In genomic region chr17:27811980-27812379, GRCm38 (mm10) we compare ENCODE assay signal across 32 mouse cellular contexts. TPM values are rescaled to one million over a fixed set of nuclear protein-coding genes. Genes with fewer than 3 reads are reported as not detected.
DNase-seq lines count a peak whose midpoint lies in the region; ATAC-seq and TF ChIP-seq lines count a peak whose summit lies in the region.
"Had no signal": no experiment of that assay in that cellular context is flagged by ENCODE, and none has a peak within 500 bp of the region (broad histone marks: within the 10 kb centered on the region; RNA-seq: fewer than 3 reads in every experiment).

No protein-coding gene starts in this region.

- H3K27ac ChIP-seq in gastrocnemius, adult 2 months, result peak overlapping the region; percentile 83
- peak overlapping the region; percentile 41 to 43; a peak in 1 of 4 replicates for H3K27ac ChIP-seq in heart, embryonic 14.5 days (replicated peaks in 1 of 2; ENCODE audit: control insufficient read depth in 1 of 2, insufficient read depth in 1 of 2, low read depth in 2 of 2, low read length in 2 of 2)
- H3K27ac ChIP-seq in liver, embryonic 11.5 days (ENCODE audit: low read depth, low read length), result no peak overlapping the region
- no peak overlapping the region for H3K27ac ChIP-seq in liver, embryonic 12.5 days
- H3K27ac ChIP-seq in stomach, embryonic 15.5 days, result peak overlapping the region; percentile 54; the same call in 1 of the 2 replicates
- H3K27ac ChIP-seq: embryonic facial prominence, embryonic 10.5 days; embryonic facial prominence, embryonic 15.5 days; forebrain, embryonic 12.5 days; limb, embryonic 12.5 days; liver, embryonic 14.5 days; lung, embryonic 15.5 days; midbrain, embryonic 10.5 days; neural tube, embryonic 12.5 days had no signal

- no peak overlapping the region for H3K9ac ChIP-seq in heart, embryonic 14.5 days (ENCODE audit: low read length)
- H3K9ac ChIP-seq in liver, embryonic 11.5 days (ENCODE audit: low read depth, low read length), result no peak overlapping the region
- no peak overlapping the region for H3K9ac ChIP-seq in liver, embryonic 12.5 days
- no peak overlapping the region for H3K9ac ChIP-seq in stomach, embryonic 15.5 days
- H3K9ac ChIP-seq: embryonic facial prominence, embryonic 15.5 days; forebrain, embryonic 12.5 days; forebrain, postnatal 0 days; limb, embryonic 12.5 days; liver, embryonic 14.5 days; lung, embryonic 15.5 days; neural tube, embryonic 12.5 days had no signal

- TF ChIP-seq CTCF in gastrocnemius, adult 2 months (IDR thresholded peaks at IDR 0.05), result no peak

- WGBS in heart, embryonic 14.5 days, result 39% methylated on average over 3 of the region's 3 CpGs
- WGBS in liver, embryonic 11.5 days, result 81% methylated on average over 3 of the region's 3 CpGs
- 69% methylated on average over 3 of the region's 3 CpGs for WGBS in liver, embryonic 12.5 days (ENCODE audit: insufficient replicate concordance)
- WGBS in stomach, embryonic 15.5 days, result 69% methylated on average over 3 of the region's 3 CpGs

- no peak for ATAC-seq in heart, embryonic 14.5 days (ENCODE audit: insufficient number of reproducible peaks, insufficient read depth, low FRiP score, low read depth)
- no peak for ATAC-seq in liver, embryonic 11.5 days (replicated peaks; ENCODE audit: low FRiP score)
- ATAC-seq in liver, embryonic 12.5 days, result no peak
- no peak for ATAC-seq in stomach, embryonic 15.5 days (ENCODE audit: insufficient read depth, low FRiP score, low read depth)
- ATAC-seq: activated CD4-positive, CD25-positive, alpha-beta regulatory T cell, adult 4 months; forebrain, postnatal 0 days; hindbrain, embryonic 16.5 days had no signal

- H3K4me1 ChIP-seq in heart, embryonic 14.5 days (ENCODE audit: control insufficient read depth in 2 of 2, insufficient read depth in 2 of 2, low read length in 2 of 2), result peaks cover 10 to 23% of the 10 kb centered on the region in 2 experiments
- peaks cover 13% of the 10 kb centered on the region for H3K4me1 ChIP-seq in liver, embryonic 11.5 days (replicated peaks; ENCODE audit: control insufficient read depth, insufficient read depth, low read length)
- peaks cover 61% of the 10 kb centered on the region for H3K4me1 ChIP-seq in liver, embryonic 12.5 days
- H3K4me1 ChIP-seq in stomach, embryonic 15.5 days, result peaks cover 8% of the 10 kb centered on the region; the same call in 1 of the 2 replicates
- H3K4me1 ChIP-seq: lung, embryonic 15.5 days; midbrain, embryonic 10.5 days; neural tube, embryonic 12.5 days had no signal

- peak overlapping the region; percentile 29; the same call in 1 of the 2 replicates for H3K4me3 ChIP-seq in gastrocnemius, adult 2 months
- H3K4me3 ChIP-seq in heart, embryonic 14.5 days (ENCODE audit: control insufficient read depth in 1 of 2, insufficient read depth in 1 of 2, low read depth in 1 of 2, low read length in 2 of 2), result no peak overlapping the region
- 0 out of 2 replicates have a peak overlapping the region, but pooled peaks have one; percentile 5 for H3K4me3 ChIP-seq in liver, embryonic 11.5 days (ENCODE audit: low read depth, low read length)
- H3K4me3 ChIP-seq in liver, embryonic 12.5 days, result no peak overlapping the region
- H3K4me3 ChIP-seq in stomach, embryonic 15.5 days (replicated peaks), result no peak overlapping the region
- H3K4me3 ChIP-seq: embryonic facial prominence, embryonic 10.5 days; embryonic facial prominence, embryonic 15.5 days; forebrain, embryonic 12.5 days; limb, embryonic 12.5 days; lung, embryonic 15.5 days; midbrain, embryonic 10.5 days; myocyte; neural tube, embryonic 12.5 days had no signal

- no peaks in the 10 kb centered on the region for H3K9me3 ChIP-seq in heart, embryonic 14.5 days (ENCODE audit: control insufficient read depth, low read length)
- no peaks in the 10 kb centered on the region for H3K9me3 ChIP-seq in liver, embryonic 11.5 days (ENCODE audit: control insufficient read depth, low read length)
- H3K9me3 ChIP-seq in liver, embryonic 12.5 days (replicated peaks), result no peaks in the 10 kb centered on the region
- no peaks in the 10 kb centered on the region for H3K9me3 ChIP-seq in stomach, embryonic 15.5 days
- H3K9me3 ChIP-seq: embryonic facial prominence, embryonic 10.5 days; embryonic facial prominence, embryonic 15.5 days; forebrain, embryonic 12.5 days; limb, embryonic 12.5 days; lung, embryonic 15.5 days; midbrain, embryonic 10.5 days; neural tube, embryonic 12.5 days had no signal

- peak; percentile 52 for DNase-seq in gastrocnemius, adult 2 months
- no peak for DNase-seq in gastrocnemius, postnatal 10 days
- no peak for DNase-seq in heart, postnatal 25 days (ENCODE audit: low spot score)
- no peak for DNase-seq in liver, embryonic 11.5 days (ENCODE audit: low spot score)
- DNase-seq in left cerebral cortex, adult 18-20 months (ENCODE audit: low spot score in 2 of 2), result no peak
- DNase-seq: adrenal gland, adult 2 months; adrenal gland, postnatal 36 days; cerebellum, adult 8-10 months; cerebellum, postnatal 25 days; forebrain, postnatal 0 days; kidney, adult 9 months; kidney, postnatal 14 days; layer of hippocampus, adult 9-11 months; right cerebral cortex, adult 18-20 months; spleen, adult 18-20 months; thymus, adult 2 months; thymus, postnatal 36 days had no signal

- no peaks in the 10 kb centered on the region for H3K36me3 ChIP-seq in heart, embryonic 14.5 days (ENCODE audit: control insufficient read depth, insufficient read depth, low read length)
- peaks cover 3% of the 10 kb centered on the region; the same call in 1 of the 2 replicates for H3K36me3 ChIP-seq in liver, embryonic 11.5 days (ENCODE audit: control insufficient read depth, insufficient read depth, low read length)
- 0 out of 2 replicates have a peak, but pooled peaks cover 10% of the 10 kb centered on the region for H3K36me3 ChIP-seq in liver, embryonic 12.5 days
- H3K36me3 ChIP-seq in stomach, embryonic 15.5 days, result no peaks in the 10 kb centered on the region
- H3K36me3 ChIP-seq: embryonic facial prominence, embryonic 15.5 days; forebrain, embryonic 12.5 days; limb, embryonic 12.5 days; lung, embryonic 15.5 days; midbrain, embryonic 10.5 days; neural tube, embryonic 12.5 days had no signal

- intact Hi-C loops in gastrocnemius, adult 2 months (cut with DNase I), result no loop called here
- intact Hi-C loops in heart, postnatal 25 days (cut with DNase I), result loop anchor here (5.0 kb wide), 1 partner anchor 40 kb away; no protein-coding TSS in a partner anchor

- no peaks in the 10 kb centered on the region for H3K27me3 ChIP-seq in heart, embryonic 14.5 days (ENCODE audit: control insufficient read depth, insufficient read depth, low read length)
- no peaks in the 10 kb centered on the region for H3K27me3 ChIP-seq in liver, embryonic 11.5 days (replicated peaks; ENCODE audit: control insufficient read depth, insufficient read depth, low read length)
- no peaks in the 10 kb centered on the region for H3K27me3 ChIP-seq in liver, embryonic 12.5 days (replicated peaks)
- no peaks in the 10 kb centered on the region for H3K27me3 ChIP-seq in stomach, embryonic 15.5 days (replicated peaks)
- H3K27me3 ChIP-seq: CH12.LX; embryonic facial prominence, embryonic 15.5 days; forebrain, embryonic 12.5 days; limb, embryonic 12.5 days; lung, embryonic 15.5 days; neural tube, embryonic 12.5 days had no signal

- H3K4me2 ChIP-seq in heart, embryonic 14.5 days (ENCODE audit: low read length), result no peak overlapping the region; the same call in 1 of the 2 replicates
- no peak overlapping the region for H3K4me2 ChIP-seq in liver, embryonic 11.5 days
- H3K4me2 ChIP-seq in liver, embryonic 12.5 days, result no peak overlapping the region
- no peak overlapping the region for H3K4me2 ChIP-seq in stomach, embryonic 15.5 days
- H3K4me2 ChIP-seq: embryonic facial prominence, embryonic 15.5 days; forebrain, embryonic 12.5 days; limb, embryonic 12.5 days; lung, embryonic 15.5 days; neural tube, embryonic 12.5 days had no signal

RNA-seq across cellular contexts. Expression of gene D17Wsu92e, which starts 8.5 kb away (rescaled TPM):
- total RNA-seq in gastrocnemius, adult 2 months (2021), result 100 to 1,000 TPM; 182 to 201 TPM
- total RNA-seq in gastrocnemius, postnatal 10 days (2021), result 10 to 100 TPM; 76.7 to 78.6 TPM
- 15.4 and 16.6 TPM in 2 replicates for polyA plus RNA-seq in heart, embryonic 14.5 days (2014; fragmentation: Nextera tagmentation; extraction: Ambion mirVana)
- 100 to 1,000 TPM; 133 to 137 TPM for total RNA-seq in heart, postnatal 25 days (2021)
- 19.2 and 22.7 TPM in 2 replicates for polyA plus RNA-seq in liver, embryonic 11.5 days (2014; fragmentation: Nextera tagmentation; extraction: Ambion mirVana)
- polyA plus RNA-seq in liver, embryonic 12.5 days (2016; fragmentation: Nextera tagmentation; extraction: Ambion mirVana), result 17.1 and 19.5 TPM in 2 replicates
- polyA plus RNA-seq in stomach, embryonic 15.5 days (2015; fragmentation: Nextera tagmentation; extraction: Ambion mirVana), result 20.0 and 23.1 TPM in 2 replicates
- 100 to 1,000 TPM; 221 to 223 TPM for total RNA-seq in left cerebral cortex, adult 18-20 months (2021)

RNA-seq across cellular contexts. Expression of gene Snrpc, which starts 26.0 kb away (rescaled TPM):
- 10 to 100 TPM; 68.3 to 71.2 TPM for total RNA-seq in gastrocnemius, adult 2 months (2021)
- 10 to 100 TPM; 93.1 to 94.1 TPM for total RNA-seq in gastrocnemius, postnatal 10 days (2021)
- polyA plus RNA-seq in heart, embryonic 14.5 days (2014; fragmentation: Nextera tagmentation; extraction: Ambion mirVana), result 213 and 228 TPM in 2 replicates
- 10 to 100 TPM; 59.9 to 60.7 TPM for total RNA-seq in heart, postnatal 25 days (2021)
- 305 and 315 TPM in 2 replicates for polyA plus RNA-seq in liver, embryonic 11.5 days (2014; fragmentation: Nextera tagmentation; extraction: Ambion mirVana)
- polyA plus RNA-seq in liver, embryonic 12.5 days (2016; fragmentation: Nextera tagmentation; extraction: Ambion mirVana), result 200 and 212 TPM in 2 replicates
- polyA plus RNA-seq in stomach, embryonic 15.5 days (2015; fragmentation: Nextera tagmentation; extraction: Ambion mirVana), result 247 and 276 TPM in 2 replicates
- total RNA-seq in left cerebral cortex, adult 18-20 months (2021), result 10 to 100 TPM; 43.5 to 44.7 TPM

RNA-seq across cellular contexts. Expression of gene Uhrf1bp1, which starts 44.3 kb away (rescaled TPM):
- 10 to 100 TPM; 25.9 to 26.0 TPM for total RNA-seq in gastrocnemius, adult 2 months (2021)
- total RNA-seq in gastrocnemius, postnatal 10 days (2021), result 10 to 100 TPM; 15.0 to 20.4 TPM
- 3.2 and 3.3 TPM in 2 replicates for polyA plus RNA-seq in heart, embryonic 14.5 days (2014; fragmentation: Nextera tagmentation; extraction: Ambion mirVana)
- 10 to 100 TPM; 14.0 to 14.8 TPM for total RNA-seq in heart, postnatal 25 days (2021)
- 9.2 and 9.4 TPM in 2 replicates for polyA plus RNA-seq in liver, embryonic 11.5 days (2014; fragmentation: Nextera tagmentation; extraction: Ambion mirVana)
- 4.5 and 5.0 TPM in 2 replicates for polyA plus RNA-seq in liver, embryonic 12.5 days (2016; fragmentation: Nextera tagmentation; extraction: Ambion mirVana)
- polyA plus RNA-seq in stomach, embryonic 15.5 days (2015; fragmentation: Nextera tagmentation; extraction: Ambion mirVana), result 3.8 and 5.3 TPM in 2 replicates
- 10 to 100 TPM; 21.3 to 23.3 TPM for total RNA-seq in left cerebral cortex, adult 18-20 months (2021)

Comparison
In these comparisons a context has a peak if more than half of its experiments do, and no peak if none do; other contexts are left out.
1. H3K4me3 ChIP-seq: peak in gastrocnemius, adult 2 months (single experiment) and liver, embryonic 11.5 days (single experiment); none in heart, embryonic 14.5 days (0 of 2), liver, embryonic 12.5 days (single experiment) and stomach, embryonic 15.5 days (single experiment).
2. H3K27ac ChIP-seq: peak in gastrocnemius, adult 2 months (single experiment), heart, embryonic 14.5 days (2 of 2) and stomach, embryonic 15.5 days (single experiment); none in liver, embryonic 11.5 days (single experiment) and liver, embryonic 12.5 days (single experiment).